Mouse (Mus musculus): ENCODE data around the gene Mtfp1.

Gene Mtfp1

GRCm38 (mm10) chr11:4080219-4080618 is 15.0 kb downstream of the Mtfp1 start:
- no peak for DNase-seq (ENCODE audit: low read depth, low spot score)

GRCm38 (mm10) chr11:4078267-4078933 is 16.8 kb downstream of the Mtfp1 start:
- DNase-seq (ENCODE audit: low read depth, low spot score): no peak

- DNase-seq (ENCODE audit: low read depth, low spot score): no peak
Measured at GRCm38 (mm10) chr11:4076633-4077032, 18.6 kb downstream of the Mtfp1 start.

- no peak for DNase-seq (ENCODE audit: low read depth, low spot score)
Measured at GRCm38 (mm10) chr11:4069664-4070063, 25.6 kb downstream of the Mtfp1 start.

GRCm38 (mm10) chr11:4064627-4065122 is 30.6 kb downstream of the Mtfp1 start, which contains the start of gene Sec14l3:
Gene Sec14l3, plus strand, starts transcription at chr11:4064841.
- DNase-seq (ENCODE audit: low read depth, low spot score): no peak

GRCm38 (mm10) chr11:4062981-4063380 is 32.3 kb downstream of the Mtfp1 start:
- DNase-seq (ENCODE audit: low read depth, low spot score): no peak

- DNase-seq (ENCODE audit: low read depth, low spot score): no peak
Measured at GRCm38 (mm10) chr11:4062523-4062922, 32.7 kb downstream of the Mtfp1 start.

GRCm38 (mm10) chr11:4060866-4061575 is 34.2 kb downstream of the Mtfp1 start:
- DNase-seq (ENCODE audit: low read depth, low spot score): no peak

GRCm38 (mm10) chr11:4053586-4053985 is 41.7 kb downstream of the Mtfp1 start:
- DNase-seq (ENCODE audit: low read depth, low spot score): peak; percentile 33

GRCm38 (mm10) chr11:4048438-4048837 is 46.8 kb downstream of the Mtfp1 start:
- DNase-seq (ENCODE audit: low read depth, low spot score): no peak

GRCm38 (mm10) chr11:4047766-4048165 is 47.5 kb downstream of the Mtfp1 start:
- DNase-seq (ENCODE audit: low read depth, low spot score): no peak

GRCm38 (mm10) chr11:4046526-4046925 is 48.7 kb downstream of the Mtfp1 start:
- DNase-seq (ENCODE audit: low read depth, low spot score): no peak

GRCm38 (mm10) chr11:4043081-4043480 is 52.2 kb downstream of the Mtfp1 start:
- no peak for DNase-seq (ENCODE audit: low read depth, low spot score)
